Mouse (Mus musculus) hindbrain, embryonic 11.5 days (tissue): ENCODE results near the gene Tppp3. TPM values are rescaled to one million over a fixed set of nuclear protein-coding genes. Genes with fewer than 3 reads are reported as not detected.

Source experiments
- ATAC-seq: fragments of 200-750 bp; cut with Nextera tagmentation; 2 replicates; pipeline ENCODE4 v1.8.0; 2017; ENCODE audit warnings: mild to moderate bottlenecking, moderate TSS enrichment, moderate library complexity; ENCODE audit not compliant: low FRiP score
- DNase-seq: peaks from one replicate; pipeline ENCODE4 v3.0.0-alpha.2; 2015; ENCODE audit warnings: low spot score
- H3K27ac ChIP-seq: fragments of 300-500 bp; sonication (generic); 2 replicates; pipeline ENCODE4 v1.5.1; 2014; ENCODE audit warnings: mild to moderate bottlenecking, low read depth, low read length
- H3K27me3 ChIP-seq: fragments of 300-500 bp; sonication (generic); 2 replicates; pipeline ENCODE4 v1.6.1; 2014; ENCODE audit warnings: mild to moderate bottlenecking, low read length, moderate library complexity, mixed read lengths; ENCODE audit not compliant: control insufficient read depth, insufficient read depth
- H3K36me3 ChIP-seq: fragments of 300-500 bp; sonication (generic); 2 replicates; pipeline ENCODE4 v1.6.1; 2014; ENCODE audit warnings: mild to moderate bottlenecking, low read length, moderate library complexity, mixed read lengths; ENCODE audit not compliant: control insufficient read depth, insufficient read depth
- H3K4me1 ChIP-seq: fragments of 300-500 bp; sonication (generic); replicated peaks from 2 replicates; pipeline ENCODE4 v1.6.1; 2014; ENCODE audit warnings: low read length, mixed read lengths; ENCODE audit not compliant: control insufficient read depth, insufficient read depth
- H3K4me2 ChIP-seq: fragments of 300-500 bp; sonication (generic); replicated peaks from 2 replicates; pipeline ENCODE4 v1.6.1; 2014; ENCODE audit warnings: mild to moderate bottlenecking, low read depth, low read length
- H3K4me3 ChIP-seq: fragments of 300-500 bp; sonication (generic); 2 replicates; pipeline ENCODE4 v1.5.1; 2014; ENCODE audit warnings: low read depth, low read length
- H3K9ac ChIP-seq: fragments of 300-500 bp; sonication (generic); 2 replicates; pipeline ENCODE4 v1.6.1; 2014; ENCODE audit warnings: low read depth, low read length
- H3K9me3 ChIP-seq: fragments of 300-500 bp; sonication (generic); 2 replicates; pipeline ENCODE4 v1.6.1; 2016; ENCODE audit warnings: low read length; ENCODE audit not compliant: control insufficient read depth
- WGBS: fragments of 180-500 bp; shearing (Covaris S2); extraction: QIAGEN DNeasy Blood & Tissue Kit; methylation state at CpG from one replicate; pipeline ENCODE4 v1.1.7; 2014; 5-methylcytosine and 5-hydroxymethylcytosine counted together
- polyA plus RNA-seq: library from polyadenylated mRNA; unstranded; fragments of >200 nt; fragmentation: Nextera tagmentation; extraction: Ambion mirVana; gene quantifications from 2 replicates; pipeline ENCODE4 v1.2.1, GENCODE M21; 2014

Tppp3 gene
- polyA plus RNA-seq: 206 and 218 TPM in 2 replicates

GRCm38 (mm10) chr8:105471314-105472015 lies at the start of gene Tppp3:
Gene Tppp3, minus strand, starts transcription at chr8:105471526.
- Histone ChIP-seq H3K36me3 (0 out of 2 replicates have a peak, but pooled peaks cover 2% of the 10 kb centered on the region), H3K4me2 (peak within 1 kb of the TSS; percentile 65), H3K4me1 (peaks cover 40% of the 10 kb centered on the region), H3K9me3 (no peaks in the 10 kb centered on the region), H3K27ac (peak within 1 kb of the TSS; percentile 91), H3K27me3 (peaks cover 8% of the 10 kb centered on the region), H3K4me3 (peak within 1 kb of the TSS; percentile 43), H3K9ac (peak within 1 kb of the TSS; percentile 54)
- 4% methylated on average over 25 of the region's 25 CpGs for WGBS
- ATAC-seq (peak; percentile 92), DNase-seq (peak; percentile 95)

GRCm38 (mm10) chr8:105521061-105521460 lies 49.7 kb upstream of the Tppp3 start:
- no peaks in the 10 kb centered on the region for H3K9me3 ChIP-seq
- peak overlapping the region; percentile 95 for H3K4me2 ChIP-seq
- H3K4me1 ChIP-seq: peaks cover 23% of the 10 kb centered on the region
- peak overlapping the region; percentile 12; the same call in 1 of the 2 replicates for H3K4me3 ChIP-seq
- WGBS: 0% methylated on average over 3 of the region's 3 CpGs
- DNase-seq: peak; percentile 62
- ATAC-seq: peak; percentile 43; the same call in 1 of the 2 replicates
- H3K27me3 ChIP-seq: peaks cover 2% of the 10 kb centered on the region; the same call in 1 of the 2 replicates
- H3K36me3 ChIP-seq: peaks cover 5% of the 10 kb centered on the region; the same call in 1 of the 2 replicates
- peak overlapping the region; percentile 47 for H3K9ac ChIP-seq
- H3K27ac ChIP-seq: peak overlapping the region; percentile 58

GRCm38 (mm10) chr8:105520521-105520920 lies 49.2 kb upstream of the Tppp3 start:
- peaks cover 2% of the 10 kb centered on the region; the same call in 1 of the 2 replicates for H3K27me3 ChIP-seq
- peak overlapping the region; percentile 12; the same call in 1 of the 2 replicates for H3K4me3 ChIP-seq
- peak overlapping the region; percentile 47 for H3K9ac ChIP-seq
- 23% methylated on average over 5 of the region's 5 CpGs for WGBS
- H3K4me1 ChIP-seq: peaks cover 23% of the 10 kb centered on the region
- peaks cover 5% of the 10 kb centered on the region; the same call in 1 of the 2 replicates for H3K36me3 ChIP-seq
- peak overlapping the region; percentile 95 for H3K4me2 ChIP-seq
- ATAC-seq (no peak), DNase-seq (peak; percentile 35)
- H3K9me3 ChIP-seq: no peaks in the 10 kb centered on the region
- H3K27ac ChIP-seq: peak overlapping the region; percentile 58

- peak overlapping the region; percentile 56 for H3K4me3 ChIP-seq
- peaks cover 23% of the 10 kb centered on the region for H3K4me1 ChIP-seq
- no peaks in the 10 kb centered on the region for H3K9me3 ChIP-seq
- H3K27ac ChIP-seq: peak overlapping the region; percentile 39; the same call in 1 of the 2 replicates
- no peak for ATAC-seq
- H3K9ac ChIP-seq: peak overlapping the region; percentile 84
- H3K27me3 ChIP-seq: peaks cover 2% of the 10 kb centered on the region; the same call in 1 of the 2 replicates
- H3K4me2 ChIP-seq: peak overlapping the region; percentile 95
- DNase-seq: peak; percentile 40
- H3K36me3 ChIP-seq: peaks cover 5% of the 10 kb centered on the region; the same call in 1 of the 2 replicates
- 3% methylated on average over 2 of the region's 2 CpGs for WGBS
Measured at GRCm38 (mm10) chr8:105519591-105519990, 48.3 kb upstream of the Tppp3 start.

- Histone ChIP-seq H3K36me3 (peaks cover 5% of the 10 kb centered on the region; the same call in 1 of the 2 replicates), H3K27me3 (peaks cover 2% of the 10 kb centered on the region; the same call in 1 of the 2 replicates), H3K4me1 (peaks cover 23% of the 10 kb centered on the region), H3K27ac (peak within 1 kb of the TSS; percentile 54), H3K9me3 (no peaks in the 10 kb centered on the region), H3K9ac (peak within 1 kb of the TSS; percentile 84), H3K4me2 (peak within 1 kb of the TSS; percentile 95), H3K4me3 (peak within 1 kb of the TSS; percentile 56)
- WGBS: under 1% methylated on average over 66 of the region's 68 CpGs
- peak; percentile 68 for ATAC-seq
- DNase-seq: peak; percentile 75
Measured at GRCm38 (mm10) chr8:105518436-105519313, 47.3 kb upstream of the Tppp3 start, which contains the start of gene Hsd11b2. Gene Hsd11b2, plus strand, starts transcription at chr8:105518755.

- peaks cover 2% of the 10 kb centered on the region; the same call in 1 of the 2 replicates for H3K27me3 ChIP-seq
- H3K27ac ChIP-seq: no peak overlapping the region
- H3K36me3 ChIP-seq: no peaks in the 10 kb centered on the region
- WGBS: 49% methylated on average over 8 of the region's 8 CpGs
- no peak overlapping the region for H3K4me2 ChIP-seq
- ATAC-seq: no peak
- H3K9me3 ChIP-seq: no peaks in the 10 kb centered on the region
- no peak overlapping the region for H3K9ac ChIP-seq
- H3K4me3 ChIP-seq: no peak overlapping the region
- peaks cover 23% of the 10 kb centered on the region for H3K4me1 ChIP-seq
- no peak for DNase-seq
Measured at GRCm38 (mm10) chr8:105517346-105517745, 46.0 kb upstream of the Tppp3 start.

GRCm38 (mm10) chr8:105516018-105516645 lies 44.8 kb upstream of the Tppp3 start:
- Histone ChIP-seq H3K27me3 (peaks cover 2% of the 10 kb centered on the region; the same call in 1 of the 2 replicates), H3K4me1 (peaks cover 21% of the 10 kb centered on the region), H3K4me2 (peak overlapping the region; percentile 38), H3K36me3 (no peaks in the 10 kb centered on the region), H3K4me3 (no peak overlapping the region), H3K9ac (peak overlapping the region; percentile 49; the same call in 1 of the 2 replicates), H3K9me3 (no peaks in the 10 kb centered on the region), H3K27ac (peak overlapping the region; percentile 47; the same call in 1 of the 2 replicates)
- WGBS: 10% methylated on average over 12 of the region's 12 CpGs
- DNase-seq: peak; percentile 90
- peak; percentile 62 for ATAC-seq

GRCm38 (mm10) chr8:105514656-105515055 lies 43.3 kb upstream of the Tppp3 start:
- Histone ChIP-seq H3K36me3 (no peaks in the 10 kb centered on the region), H3K9ac (no peak overlapping the region), H3K4me3 (no peak overlapping the region), H3K9me3 (no peaks in the 10 kb centered on the region), H3K27me3 (peaks cover 2% of the 10 kb centered on the region; the same call in 1 of the 2 replicates), H3K4me2 (no peak overlapping the region), H3K4me1 (peaks cover 10% of the 10 kb centered on the region), H3K27ac (no peak overlapping the region)
- no peak for DNase-seq
- 78% methylated on average over 5 of the region's 5 CpGs for WGBS
- no peak for ATAC-seq
